Mouse (Mus musculus): ENCODE measurements around the gene Usp22. TPM values are rescaled to one million over a fixed set of nuclear protein-coding genes. Genes with fewer than 3 reads are reported as not detected.
A peak's percentile ranks its signal among the peaks of the same experiment; 100 is the strongest.
"Not testable (repeated sequence)": the region's sequence is repeated elsewhere in the genome, so short reads cannot be mapped to it uniquely, and the experiment has no call there.

Usp22 gene
- polyA plus RNA-seq, 1 experiment from 2014 or later: 201 TPM

- DNase-seq (ENCODE audit: low spot score): no peak
- 76% methylated on average over 6 of the region's 6 CpGs for WGBS
- H3K36me3 ChIP-seq: peaks cover 45% of the 10 kb centered on the region
- H3K27me3 ChIP-seq (ENCODE audit: low read depth, poor library complexity, severe bottlenecking): peaks cover 32% of the 10 kb centered on the region
- H3K9me3 ChIP-seq (replicated peaks): no peaks in the 10 kb centered on the region
- H3K27ac ChIP-seq (replicated peaks): no peak overlapping the region
- no peak overlapping the region for H3K4me3 ChIP-seq
- H3K4me1 ChIP-seq: peaks cover 11% of the 10 kb centered on the region
Measured at GRCm38 (mm10) chr11:61150233-61151001, 24.4 kb downstream of the Usp22 start.

GRCm38 (mm10) chr11:61147300-61147683, 27.6 kb downstream of the Usp22 start:
- Histone ChIP-seq H3K4me1 (peaks cover 11% of the 10 kb centered on the region), H3K9me3 (replicated peaks) (no peaks in the 10 kb centered on the region), H3K36me3 (peaks cover 14% of the 10 kb centered on the region), H3K27ac (replicated peaks) (peak overlapping the region; percentile 63), H3K27me3 (ENCODE audit: low read depth, poor library complexity, severe bottlenecking) (peaks cover 32% of the 10 kb centered on the region), H3K4me3 (peak overlapping the region; percentile 60)
- 8% methylated on average over 32 of the region's 32 CpGs for WGBS
- peak; percentile 63 for DNase-seq (ENCODE audit: low spot score)

GRCm38 (mm10) chr11:61146645-61147299, 28.1 kb downstream of the Usp22 start:
- Histone ChIP-seq H3K9me3 (replicated peaks) (no peaks in the 10 kb centered on the region), H3K4me3 (peak overlapping the region; percentile 60), H3K36me3 (peaks cover 9% of the 10 kb centered on the region), H3K27ac (replicated peaks) (peak overlapping the region; percentile 63), H3K27me3 (ENCODE audit: low read depth, poor library complexity, severe bottlenecking) (peaks cover 32% of the 10 kb centered on the region), H3K4me1 (peaks cover 11% of the 10 kb centered on the region)
- DNase-seq (ENCODE audit: low spot score): peak; percentile 69
- 15% methylated on average over 20 of the region's 20 CpGs for WGBS

GRCm38 (mm10) chr11:61145551-61145950, 29.3 kb downstream of the Usp22 start:
- H3K27me3 ChIP-seq (ENCODE audit: low read depth, poor library complexity, severe bottlenecking): peaks cover 32% of the 10 kb centered on the region
- H3K27ac ChIP-seq (replicated peaks): no peak overlapping the region
- H3K36me3 ChIP-seq: no peaks in the 10 kb centered on the region
- H3K9me3 ChIP-seq (replicated peaks): no peaks in the 10 kb centered on the region
- 73% methylated on average over 8 of the region's 8 CpGs for WGBS
- no peak overlapping the region for H3K4me3 ChIP-seq
- no peak for DNase-seq (ENCODE audit: low spot score)
- H3K4me1 ChIP-seq: peaks cover 11% of the 10 kb centered on the region

GRCm38 (mm10) chr11:61143564-61144469, 31.0 kb downstream of the Usp22 start:
- WGBS: 77% methylated on average over 7 of the region's 7 CpGs
- Histone ChIP-seq H3K4me3 (no peak overlapping the region), H3K27ac (replicated peaks) (no peak overlapping the region), H3K4me1 (peaks cover 11% of the 10 kb centered on the region), H3K9me3 (replicated peaks) (no peaks in the 10 kb centered on the region), H3K36me3 (no peaks in the 10 kb centered on the region), H3K27me3 (ENCODE audit: low read depth, poor library complexity, severe bottlenecking) (peaks cover 31% of the 10 kb centered on the region)
- DNase-seq (ENCODE audit: low spot score): no peak

- Histone ChIP-seq H3K9me3 (replicated peaks) (no peaks in the 10 kb centered on the region), H3K4me3 (no peak overlapping the region), H3K4me1 (peaks cover 11% of the 10 kb centered on the region), H3K27ac (replicated peaks) (no peak overlapping the region), H3K36me3 (no peaks in the 10 kb centered on the region), H3K27me3 (ENCODE audit: low read depth, poor library complexity, severe bottlenecking) (peaks cover 23% of the 10 kb centered on the region)
- no peak for DNase-seq (ENCODE audit: low spot score)
- 86% methylated on average over 6 of the region's 6 CpGs for WGBS
Measured at GRCm38 (mm10) chr11:61142941-61143530, 31.8 kb downstream of the Usp22 start.

- DNase-seq (ENCODE audit: low spot score): no peak
- Histone ChIP-seq H3K4me3 (no peak overlapping the region), H3K27ac (replicated peaks) (no peak overlapping the region), H3K36me3 (no peaks in the 10 kb centered on the region), H3K4me1 (peaks cover 7% of the 10 kb centered on the region), H3K9me3 (replicated peaks) (no peaks in the 10 kb centered on the region), H3K27me3 (ENCODE audit: low read depth, poor library complexity, severe bottlenecking) (peaks cover 15% of the 10 kb centered on the region)
- 84% methylated on average over 3 of the region's 3 CpGs for WGBS
Measured at GRCm38 (mm10) chr11:61142262-61142661, 32.6 kb downstream of the Usp22 start.

GRCm38 (mm10) chr11:61141693-61142092, 33.2 kb downstream of the Usp22 start:
- Histone ChIP-seq H3K4me1 (peaks cover under 1% of the 10 kb centered on the region), H3K36me3 (no peaks in the 10 kb centered on the region), H3K27ac (replicated peaks) (no peak overlapping the region), H3K27me3 (ENCODE audit: low read depth, poor library complexity, severe bottlenecking) (peaks cover 9% of the 10 kb centered on the region), H3K4me3 (no peak overlapping the region), H3K9me3 (replicated peaks) (no peaks in the 10 kb centered on the region)
- 80% methylated on average over 2 of the region's 2 CpGs for WGBS
- no peak for DNase-seq (ENCODE audit: low spot score)

GRCm38 (mm10) chr11:61132943-61133342, 41.9 kb downstream of the Usp22 start:
- H3K4me1 ChIP-seq: no peaks in the 10 kb centered on the region
- no peaks in the 10 kb centered on the region for H3K27me3 ChIP-seq (ENCODE audit: low read depth, poor library complexity, severe bottlenecking)
- no peak for DNase-seq (ENCODE audit: low spot score)
- H3K36me3 ChIP-seq: no peaks in the 10 kb centered on the region
- H3K9me3 ChIP-seq (replicated peaks): no peaks in the 10 kb centered on the region
- 85% methylated on average over 2 of the region's 2 CpGs for WGBS
- no peak overlapping the region for H3K4me3 ChIP-seq
- no peak overlapping the region for H3K27ac ChIP-seq (replicated peaks)

- H3K4me3 ChIP-seq; H3K9me3 ChIP-seq (replicated peaks); H3K36me3 ChIP-seq; H3K4me1 ChIP-seq; DNase-seq (ENCODE audit: low spot score); H3K27ac ChIP-seq (replicated peaks); H3K27me3 ChIP-seq (ENCODE audit: low read depth, poor library complexity, severe bottlenecking): not testable (repeated sequence)
- WGBS: 87% methylated on average over 4 of the region's 4 CpGs
Measured at GRCm38 (mm10) chr11:61130646-61131045, 44.2 kb downstream of the Usp22 start.

- no peaks in the 10 kb centered on the region for H3K4me1 ChIP-seq
- no peak overlapping the region for H3K4me3 ChIP-seq
- H3K27me3 ChIP-seq (ENCODE audit: low read depth, poor library complexity, severe bottlenecking): no peaks in the 10 kb centered on the region
- H3K36me3 ChIP-seq: no peaks in the 10 kb centered on the region
- no peak overlapping the region for H3K27ac ChIP-seq (replicated peaks)
- DNase-seq (ENCODE audit: low spot score): no peak
- WGBS: 60% methylated on average over 10 of the region's 10 CpGs
- H3K9me3 ChIP-seq (replicated peaks): no peaks in the 10 kb centered on the region
Measured at GRCm38 (mm10) chr11:61129305-61129704, 45.5 kb downstream of the Usp22 start.

GRCm38 (mm10) chr11:61127421-61128055, 47.3 kb downstream of the Usp22 start:
- WGBS: 91% methylated on average over 8 of the region's 8 CpGs
- H3K9me3 ChIP-seq (replicated peaks): no peaks in the 10 kb centered on the region
- no peak overlapping the region for H3K4me3 ChIP-seq
- H3K27ac ChIP-seq (replicated peaks): no peak overlapping the region
- DNase-seq (ENCODE audit: low spot score): no peak
- H3K4me1 ChIP-seq: no peaks in the 10 kb centered on the region
- H3K36me3 ChIP-seq: no peaks in the 10 kb centered on the region
- no peaks in the 10 kb centered on the region for H3K27me3 ChIP-seq (ENCODE audit: low read depth, poor library complexity, severe bottlenecking)

Data from midbrain, embryonic 10.5 days (tissue).